Comparison of ENCODE assay signal across 7 mouse cellular contexts in genomic region chrX:162087291-162087690, GRCm38 (mm10).
DNase-seq lines count a peak whose midpoint lies in the region; ATAC-seq and TF ChIP-seq lines count a peak whose summit lies in the region.

No protein-coding gene starts in this region.

- no peak overlapping the region for H3K9ac ChIP-seq in midbrain, embryonic 16.5 days (ENCODE audit: low read depth, low read length)

- H3K27ac ChIP-seq in midbrain, embryonic 16.5 days (ENCODE audit: low read length) = no peak overlapping the region
- H3K27ac ChIP-seq in heart, embryonic 10.5 days = no peak overlapping the region

- ATAC-seq in midbrain, embryonic 16.5 days = peak; percentile 83

- H3K36me3 ChIP-seq in midbrain, embryonic 16.5 days (ENCODE audit: control insufficient read depth, insufficient read depth, low read length) = no peaks in the 10 kb centered on the region
- H3K36me3 ChIP-seq in heart, embryonic 10.5 days = no peaks in the 10 kb centered on the region

- TF ChIP-seq POLR2A in brain, embryonic 14.5 days (IDR thresholded peaks at IDR 0.05; ENCODE audit: borderline replicate concordance, extremely low read depth, insufficient read depth, insufficient read length, poor library complexity, severe bottlenecking) = no peak

- H3K4me1 ChIP-seq in midbrain, embryonic 16.5 days (ENCODE audit: control insufficient read depth, insufficient read depth, low read length) = no peaks in the 10 kb centered on the region
- no peaks in the 10 kb centered on the region for H3K4me1 ChIP-seq in heart, embryonic 10.5 days

- H3K9me3 ChIP-seq in midbrain, embryonic 16.5 days (replicated peaks; ENCODE audit: control insufficient read depth, low read length, poor library complexity, severe bottlenecking) = no peaks in the 10 kb centered on the region
- no peaks in the 10 kb centered on the region for H3K9me3 ChIP-seq in heart, embryonic 10.5 days

- H3K4me2 ChIP-seq in midbrain, embryonic 16.5 days (ENCODE audit: low read length) = no peak overlapping the region

- peak; percentile 26 for DNase-seq in adrenal gland, postnatal 10 days
- DNase-seq in brain, embryonic 14.5 days (ENCODE audit: low read depth) = peak; percentile 95
- peak; percentile 17 to 20 for DNase-seq in frontal cortex, postnatal 10 days (ENCODE audit: low spot score in 2 of 2)
- DNase-seq in yolk sac, embryonic 10.5 days (ENCODE audit: low spot score) = no peak
- DNase-seq in T-cell, adult 2 months (ENCODE audit: low spot score) = no peak
- no peak for DNase-seq in heart, embryonic 10.5 days (ENCODE audit: low spot score)

- TF ChIP-seq CTCF in brain, embryonic 14.5 days (IDR thresholded peaks at IDR 0.05; ENCODE audit: borderline replicate concordance, extremely low read depth, insufficient read depth, insufficient read length) = no peak

- H3K27me3 ChIP-seq in midbrain, embryonic 16.5 days (ENCODE audit: control insufficient read depth, insufficient read depth, low read depth, low read length) = peaks cover 3% of the 10 kb centered on the region
- H3K27me3 ChIP-seq in heart, embryonic 10.5 days (ENCODE audit: insufficient read depth, poor library complexity, severe bottlenecking) = no peaks in the 10 kb centered on the region; the same call in 1 of the 2 replicates

- no peak overlapping the region for H3K4me3 ChIP-seq in midbrain, embryonic 16.5 days (ENCODE audit: low read depth, low read length)
- no peak overlapping the region for H3K4me3 ChIP-seq in heart, embryonic 10.5 days

- 45% methylated on average over 4 of the region's 4 CpGs for WGBS in midbrain, embryonic 16.5 days
- WGBS in heart, embryonic 10.5 days = 81% methylated on average over 4 of the region's 4 CpGs

Comparison
In these comparisons a context has a peak if more than half of its experiments do, and no peak if none do; other contexts are left out.
1. DNase-seq: peak in adrenal gland, postnatal 10 days (single experiment), brain, embryonic 14.5 days (single experiment) and frontal cortex, postnatal 10 days (2 of 2); none in yolk sac, embryonic 10.5 days (single experiment), T-cell, adult 2 months (single experiment) and heart, embryonic 10.5 days (single experiment).